Mouse (Mus musculus) ES-Bruce4 (cell line): ENCODE data around the gene Col26a1. TPM values are rescaled to one million over a fixed set of nuclear protein-coding genes. Genes with fewer than 3 reads are reported as not detected.
A peak's percentile ranks its signal among the peaks of the same experiment; 100 is the strongest.

ENCODE experiments used
- H3K27ac ChIP-seq: 2 replicates; pipeline ENCODE4 v1.5.1; 2012; ENCODE audit warnings: low read length, inconsistent platforms; ENCODE audit not compliant: insufficient read depth
- H3K27me3 ChIP-seq: 2 replicates; pipeline ENCODE4 v1.6.1; 2012; ENCODE audit warnings: mild to moderate bottlenecking, low read length, inconsistent platforms; ENCODE audit not compliant: control insufficient read depth, poor library complexity, insufficient read depth, severe bottlenecking
- H3K36me3 ChIP-seq: 2 replicates; pipeline ENCODE4 v1.6.1; 2012; ENCODE audit warnings: inconsistent platforms, mild to moderate bottlenecking, low read length, moderate library complexity; ENCODE audit not compliant: control insufficient read depth, poor library complexity, insufficient read depth, severe bottlenecking
- H3K4me1 ChIP-seq: one replicate; pipeline ENCODE4 v1.8.1; 2011; ENCODE audit warnings: low read length; ENCODE audit not compliant: control insufficient read depth, insufficient read depth
- H3K4me3 ChIP-seq: 2 replicates; pipeline ENCODE4 v1.5.1; 2011; ENCODE audit warnings: low read depth, mild to moderate bottlenecking, low read length
- H3K9ac ChIP-seq: 2 replicates; pipeline ENCODE4 v1.6.1; 2012; ENCODE audit warnings: low read depth, mild to moderate bottlenecking, inconsistent platforms; ENCODE audit not compliant: poor library complexity, severe bottlenecking
- H3K9me3 ChIP-seq: replicated peaks from 2 replicates; pipeline ENCODE4 v1.6.1; 2012; ENCODE audit warnings: mild to moderate bottlenecking, low read length, inconsistent platforms; ENCODE audit not compliant: control insufficient read depth, poor library complexity, insufficient read depth, severe bottlenecking
- CTCF ChIP-seq: IDR thresholded peaks from one replicate; pipeline ENCODE4 v1.8.1; 2011; ENCODE audit warnings: low read depth, low read length
- EP300 ChIP-seq: IDR thresholded peaks from 2 replicates; pipeline ENCODE4 v1.6.1; 2011; ENCODE audit warnings: low read depth, low read length; ENCODE audit not compliant: insufficient read depth
- POLR2A ChIP-seq: IDR thresholded peaks from one replicate; pipeline ENCODE4 v1.8.1; 2011; ENCODE audit warnings: low read length; ENCODE audit not compliant: insufficient read depth
- polyA plus RNA-seq: library from polyadenylated mRNA; stranded (reverse); fragments of >200 nt; gene quantifications from 2 replicates; pipeline ENCODE4 v1.2.4, GENCODE M21; 2011; ENCODE audit warnings: low read depth; ENCODE audit not compliant: missing spikeins, insufficient read depth, insufficient read length

The Col26a1 gene
- polyA plus RNA-seq, 1 experiment: 2.2 TPM

DNA sequence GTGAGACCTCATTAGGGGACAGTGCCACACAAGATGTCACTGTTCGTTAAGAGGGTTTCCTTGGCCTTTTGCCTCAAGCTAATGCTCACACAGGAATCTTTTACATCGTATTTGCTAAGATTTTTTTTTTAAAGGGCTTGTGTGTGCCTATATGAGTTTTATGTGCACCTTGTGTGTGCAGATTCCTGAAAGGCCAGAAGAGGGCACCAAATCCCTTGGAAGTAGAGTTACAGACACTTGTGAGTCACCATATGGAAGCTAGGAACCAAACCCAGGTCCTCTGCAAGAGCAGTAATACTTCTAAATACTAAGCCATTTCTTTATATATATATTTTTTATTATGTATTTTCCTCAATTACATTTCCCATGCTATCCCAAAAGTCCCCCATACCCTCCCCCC is 62.1 kb downstream of the Col26a1 start:
- 0 out of 2 replicates have a peak, but pooled peaks cover 4% of the 10 kb centered on the region for H3K9me3 ChIP-seq
- no peaks in the 10 kb centered on the region for H3K27me3 ChIP-seq
- no peak overlapping the region for H3K9ac ChIP-seq
- no peak overlapping the region for H3K27ac ChIP-seq
- no peaks in the 10 kb centered on the region for H3K4me1 ChIP-seq
- no peaks in the 10 kb centered on the region for H3K36me3 ChIP-seq
- TF ChIP-seq POLR2A: no peak
- no peak for TF ChIP-seq CTCF
- TF ChIP-seq EP300: no peak
- no peak overlapping the region for H3K4me3 ChIP-seq

DNA sequence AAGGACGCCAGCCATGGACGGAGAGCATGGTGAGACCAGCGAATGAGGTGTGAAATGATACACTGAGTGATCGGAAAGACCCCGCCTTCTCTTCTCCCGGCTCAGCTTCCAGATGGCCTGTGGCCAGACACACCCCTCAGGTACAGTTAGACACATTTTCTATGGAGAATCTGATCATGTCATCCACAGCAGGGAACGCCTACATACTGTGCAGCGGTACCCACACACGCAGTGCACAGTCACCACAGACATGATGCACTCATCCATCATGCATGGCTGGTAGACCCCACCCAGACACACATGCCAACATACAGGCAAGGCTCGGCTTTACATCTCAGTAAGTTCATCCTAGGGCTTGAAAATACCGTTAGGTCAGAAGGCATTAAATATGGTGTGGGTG is 63.3 kb downstream of the Col26a1 start:
- H3K4me3 ChIP-seq: no peak overlapping the region
- TF ChIP-seq EP300: no peak
- TF ChIP-seq POLR2A: no peak
- TF ChIP-seq CTCF: no peak
- H3K36me3 ChIP-seq: no peaks in the 10 kb centered on the region
- 0 out of 2 replicates have a peak, but pooled peaks cover 4% of the 10 kb centered on the region for H3K9me3 ChIP-seq
- no peaks in the 10 kb centered on the region for H3K4me1 ChIP-seq
- H3K27ac ChIP-seq: no peak overlapping the region
- no peaks in the 10 kb centered on the region for H3K27me3 ChIP-seq
- H3K9ac ChIP-seq: no peak overlapping the region

DNA sequence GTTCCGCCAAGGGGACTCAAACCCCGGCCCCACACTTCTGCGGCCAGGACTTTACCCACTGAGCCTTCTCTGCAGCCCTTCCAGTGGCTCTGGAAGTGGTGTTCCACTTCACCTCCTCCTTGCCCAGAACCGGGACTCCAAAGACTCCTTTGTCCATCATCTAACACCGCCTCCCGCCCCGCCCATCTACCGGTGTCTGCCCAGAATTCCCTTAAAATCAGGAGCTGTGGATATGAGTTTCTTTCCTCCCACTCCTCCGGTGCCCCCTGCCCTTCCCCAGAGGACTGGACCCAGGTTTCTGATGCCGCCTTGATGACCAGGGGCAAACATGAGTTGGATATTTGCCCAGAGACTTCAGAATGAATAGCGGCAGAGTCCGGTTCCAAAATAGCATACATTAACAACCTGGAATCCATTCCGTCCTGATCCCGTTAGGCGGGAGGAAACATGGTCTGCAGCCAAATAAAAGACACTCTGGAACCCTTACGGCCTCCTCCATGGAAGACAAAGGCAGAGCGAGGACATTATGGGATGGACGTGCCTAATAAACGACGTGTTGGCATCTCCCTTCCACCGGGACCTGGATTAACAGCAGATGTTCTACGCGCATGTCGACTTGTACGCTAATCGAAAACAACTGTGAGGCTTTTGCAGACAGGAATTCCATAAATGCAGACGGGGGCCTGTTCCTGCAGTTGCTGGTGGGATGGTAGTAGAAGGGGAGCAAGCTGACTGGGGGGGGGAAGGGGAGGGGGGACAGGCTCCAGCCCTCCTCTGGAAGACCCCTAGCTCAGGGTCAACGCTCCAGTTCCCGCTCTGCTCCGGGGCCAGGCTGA is 72.3 kb downstream of the Col26a1 start:
- H3K4me3 ChIP-seq: peak overlapping the region; percentile 19
- H3K27ac ChIP-seq: no peak overlapping the region
- H3K36me3 ChIP-seq: no peaks in the 10 kb centered on the region
- no peaks in the 10 kb centered on the region for H3K9me3 ChIP-seq
- no peak for TF ChIP-seq EP300
- TF ChIP-seq CTCF: no peak
- TF ChIP-seq POLR2A: no peak
- no peaks in the 10 kb centered on the region for H3K4me1 ChIP-seq
- H3K9ac ChIP-seq: no peak overlapping the region
- no peaks in the 10 kb centered on the region for H3K27me3 ChIP-seq

DNA sequence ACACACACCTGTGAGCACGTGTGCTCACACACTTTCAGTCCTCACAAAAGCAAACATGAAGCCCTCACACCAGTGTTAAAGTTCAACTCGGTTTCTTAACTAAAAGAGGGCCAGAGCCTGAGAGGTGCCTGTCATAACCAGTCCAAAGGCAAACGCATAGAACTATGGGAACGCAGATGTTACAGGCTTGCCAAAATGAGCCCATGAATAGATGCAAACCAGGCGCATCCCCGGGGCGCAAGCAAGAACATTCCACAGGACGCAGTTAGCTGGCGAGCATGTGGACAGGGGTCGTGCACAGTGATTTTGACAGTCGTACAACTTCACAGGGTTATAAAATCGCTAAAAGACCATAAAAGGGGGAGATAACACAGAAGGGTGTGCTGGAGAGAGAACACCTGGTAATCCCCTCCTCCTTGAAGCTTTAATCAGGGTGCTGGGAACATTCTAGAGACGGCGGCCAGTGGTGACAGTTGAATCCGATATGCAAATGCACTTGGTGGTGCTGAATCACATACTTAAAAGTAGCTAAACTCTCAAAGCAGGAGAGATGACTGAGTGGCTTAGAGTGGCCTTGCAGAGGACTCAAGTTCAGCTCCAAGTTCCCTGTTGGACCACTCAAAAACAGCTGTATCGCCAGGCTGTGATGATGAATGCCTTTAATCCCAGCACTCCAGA is 76.5 kb downstream of the Col26a1 start:
- Histone ChIP-seq H3K27ac (no peak overlapping the region), H3K4me1 (no peaks in the 10 kb centered on the region)

DNA sequence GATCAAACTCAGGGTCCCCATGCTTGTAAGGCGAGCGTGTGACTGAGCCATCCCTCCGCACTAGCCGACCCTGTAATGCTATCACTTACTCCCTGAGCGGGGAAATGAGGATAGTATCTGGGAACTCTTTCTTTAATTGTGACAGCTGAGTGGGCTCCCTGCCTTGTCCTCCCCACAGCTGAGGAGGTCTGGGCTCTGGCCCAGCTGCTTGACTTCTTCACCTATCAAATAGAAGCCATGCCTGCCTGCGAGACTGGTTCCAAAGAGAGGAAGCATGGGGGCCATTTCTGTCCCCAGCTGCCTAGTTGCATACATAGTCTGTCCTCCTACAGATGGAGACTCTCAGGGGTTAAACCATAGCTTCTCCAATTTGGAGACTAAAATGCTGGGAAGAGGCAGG is 78.0 kb downstream of the Col26a1 start:
- H3K4me1 ChIP-seq: no peaks in the 10 kb centered on the region

More for the DNA sequence above, 76.5 kb downstream of the Col26a1 start:
- Histone ChIP-seq H3K27me3 (no peaks in the 10 kb centered on the region), H3K4me3 (no peak overlapping the region), H3K9ac (no peak overlapping the region), H3K9me3 (no peaks in the 10 kb centered on the region), H3K36me3 (no peaks in the 10 kb centered on the region)
- no peak for TF ChIP-seq CTCF
- TF ChIP-seq EP300: no peak
- no peak for TF ChIP-seq POLR2A

DNA sequence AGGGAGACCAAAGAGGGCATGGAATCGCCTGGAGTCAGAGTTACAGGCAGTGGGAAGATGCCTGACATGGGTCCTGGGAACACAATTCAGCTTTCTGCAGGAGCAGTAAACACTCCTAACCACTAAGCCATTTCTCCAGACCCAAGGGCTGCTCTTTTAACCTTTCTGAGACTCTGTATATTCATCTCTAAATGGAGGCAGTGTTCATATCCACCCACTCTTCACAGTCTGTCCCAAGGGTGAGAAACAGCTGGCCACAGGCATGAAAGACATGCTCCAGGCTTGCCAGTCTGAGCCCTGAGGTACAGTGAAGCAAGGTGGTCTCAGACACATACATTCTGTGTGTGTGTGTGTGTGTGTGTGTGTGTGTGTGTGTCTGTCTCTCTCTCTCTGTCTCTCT is 78.8 kb downstream of the Col26a1 start:
- Histone ChIP-seq H3K27ac (no peak overlapping the region), H3K4me3 (no peak overlapping the region), H3K36me3 (no peaks in the 10 kb centered on the region), H3K9me3 (no peaks in the 10 kb centered on the region), H3K4me1 (no peaks in the 10 kb centered on the region), H3K9ac (no peak overlapping the region), H3K27me3 (no peaks in the 10 kb centered on the region)
- TF ChIP-seq CTCF: no peak
- TF ChIP-seq POLR2A: no peak
- no peak for TF ChIP-seq EP300

More for the DNA sequence above, 78.0 kb downstream of the Col26a1 start:
- TF ChIP-seq POLR2A: no peak
- TF ChIP-seq EP300: no peak
- TF ChIP-seq CTCF: no peak
- no peaks in the 10 kb centered on the region for H3K36me3 ChIP-seq
- H3K9ac ChIP-seq: no peak overlapping the region
- H3K27me3 ChIP-seq: no peaks in the 10 kb centered on the region
- H3K27ac ChIP-seq: no peak overlapping the region
- H3K4me3 ChIP-seq: no peak overlapping the region
- H3K9me3 ChIP-seq: no peaks in the 10 kb centered on the region
